Mouse (Mus musculus) liver, embryonic 11.5 days (tissue): Measurements from ENCODE around the gene Slc4a8. TPM values are rescaled to one million over a fixed set of nuclear protein-coding genes. Genes with fewer than 3 reads are reported as not detected.
"Not testable (repeated sequence)": the region's sequence is repeated elsewhere in the genome, so short reads cannot be mapped to it uniquely, and the experiment has no call there.

Experiments
- ATAC-seq: fragments of 200-750 bp; cut with Nextera tagmentation; replicated peaks from 2 replicates; pipeline ENCODE4 v1.8.0; 2017; ENCODE audit warnings: moderate number of reproducible peaks, mild to moderate bottlenecking, moderate TSS enrichment, moderate library complexity; ENCODE audit not compliant: low FRiP score
- DNase-seq: peaks from one replicate; pipeline ENCODE4 v3.0.0-alpha.2; 2017; ENCODE audit warnings: low spot score
- H3K27ac ChIP-seq: fragments of 300-500 bp; sonication (generic); 2 replicates; pipeline ENCODE4 v1.5.1; 2014; ENCODE audit warnings: mild to moderate bottlenecking, low read depth, low read length, control low read depth
- H3K27me3 ChIP-seq: fragments of 300-500 bp; sonication (generic); replicated peaks from 2 replicates; pipeline ENCODE4 v1.6.1; 2014; ENCODE audit warnings: low read length, mixed read lengths; ENCODE audit not compliant: control insufficient read depth, insufficient read depth
- H3K36me3 ChIP-seq: fragments of 300-500 bp; sonication (generic); 2 replicates; pipeline ENCODE4 v1.6.1; 2014; ENCODE audit warnings: mild to moderate bottlenecking, low read length, moderate library complexity, mixed read lengths; ENCODE audit not compliant: control insufficient read depth, insufficient read depth
- H3K4me1 ChIP-seq: fragments of 300-500 bp; sonication (generic); replicated peaks from 2 replicates; pipeline ENCODE4 v1.6.1; 2014; ENCODE audit warnings: low read length, mixed read lengths; ENCODE audit not compliant: control insufficient read depth, insufficient read depth
- H3K4me2 ChIP-seq: fragments of 300-500 bp; sonication (generic); 2 replicates; pipeline ENCODE4 v1.6.1; 2014; ENCODE audit warnings: mild to moderate bottlenecking, control low read depth, moderate library complexity
- H3K4me3 ChIP-seq: fragments of 300-500 bp; sonication (generic); 2 replicates; pipeline ENCODE4 v1.5.1; 2014; ENCODE audit warnings: low read depth, low read length, control low read depth
- H3K9ac ChIP-seq: fragments of 300-500 bp; sonication (generic); 2 replicates; pipeline ENCODE4 v1.6.1; 2014; ENCODE audit warnings: low read depth, low read length, control low read depth
- H3K9me3 ChIP-seq: fragments of 300-500 bp; sonication (generic); 2 replicates; pipeline ENCODE4 v1.6.1; 2016; ENCODE audit warnings: low read length, inconsistent platforms, mixed read lengths; ENCODE audit not compliant: control insufficient read depth
- WGBS: fragments of 180-500 bp; shearing (Covaris S2); extraction: QIAGEN DNeasy Blood & Tissue Kit; methylation state at CpG from one replicate; pipeline ENCODE4 v1.1.7; 2014; 5-methylcytosine and 5-hydroxymethylcytosine counted together
- polyA plus RNA-seq: library from polyadenylated mRNA; unstranded; fragments of >200 nt; fragmentation: Nextera tagmentation; extraction: Ambion mirVana; gene quantifications from 2 replicates; pipeline ENCODE4 v1.2.1, GENCODE M21; 2014

Gene Slc4a8
- polyA plus RNA-seq, 1 experiment from 2014 or later, result 1.5 TPM

DNA sequence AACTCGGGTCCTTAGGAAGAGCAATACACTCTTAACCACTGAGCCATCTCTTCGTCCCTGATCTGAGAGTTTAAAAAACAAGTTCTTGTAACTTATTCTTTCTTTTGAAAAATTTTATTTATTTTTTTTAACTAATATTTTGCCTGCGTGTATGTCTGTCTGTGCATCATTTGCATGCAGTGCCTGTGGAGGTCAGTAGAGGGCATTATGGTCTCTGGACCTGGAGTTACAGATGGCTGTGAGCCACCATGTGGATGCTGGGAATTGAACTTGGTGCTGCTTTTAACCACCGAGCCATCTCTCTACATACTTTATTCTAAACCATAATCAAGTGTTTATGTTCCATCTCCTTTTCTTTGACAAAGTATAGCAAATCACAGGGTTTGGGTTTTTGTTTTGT lies 11.1 kb downstream of the Slc4a8 start:
- Histone ChIP-seq H3K27me3 (peaks cover 17% of the 10 kb centered on the region), H3K4me3 (no peak overlapping the region), H3K9ac (no peak overlapping the region), H3K9me3 (no peaks in the 10 kb centered on the region; the same call in 1 of the 2 replicates), H3K4me2 (no peak overlapping the region), H3K27ac (no peak overlapping the region), H3K36me3 (no peaks in the 10 kb centered on the region), H3K4me1 (no peaks in the 10 kb centered on the region)
- WGBS, result 78% methylated on average over 4 of the region's 4 CpGs
- ATAC-seq (no peak), DNase-seq (no peak)

DNA sequence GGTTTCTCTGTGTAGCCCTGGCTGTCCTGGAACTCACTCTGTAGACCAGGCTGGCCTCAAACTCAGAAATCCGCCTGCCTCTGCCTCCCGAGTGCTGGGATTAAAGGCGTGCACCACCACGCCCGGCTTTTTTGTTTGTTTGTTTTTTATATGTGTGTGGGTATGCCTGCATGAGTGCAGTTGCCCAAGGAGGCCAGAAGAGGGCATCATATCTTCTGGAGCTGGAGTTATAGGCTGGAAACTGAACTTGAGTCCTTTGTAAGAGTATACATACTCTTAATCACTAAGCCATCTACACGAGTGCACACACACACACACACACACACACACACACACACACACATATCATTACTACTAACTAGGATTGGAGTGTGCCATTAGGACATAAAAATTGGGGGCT lies 12.3 kb downstream of the Slc4a8 start:
- peaks cover 14% of the 10 kb centered on the region for H3K27me3 ChIP-seq
- not testable (repeated sequence) for H3K36me3 ChIP-seq, ATAC-seq, H3K4me2 ChIP-seq, H3K9ac ChIP-seq, DNase-seq, H3K9me3 ChIP-seq, H3K4me1 ChIP-seq, H3K27ac ChIP-seq, H3K4me3 ChIP-seq
- WGBS, result 93% methylated on average over 6 of the region's 6 CpGs

DNA sequence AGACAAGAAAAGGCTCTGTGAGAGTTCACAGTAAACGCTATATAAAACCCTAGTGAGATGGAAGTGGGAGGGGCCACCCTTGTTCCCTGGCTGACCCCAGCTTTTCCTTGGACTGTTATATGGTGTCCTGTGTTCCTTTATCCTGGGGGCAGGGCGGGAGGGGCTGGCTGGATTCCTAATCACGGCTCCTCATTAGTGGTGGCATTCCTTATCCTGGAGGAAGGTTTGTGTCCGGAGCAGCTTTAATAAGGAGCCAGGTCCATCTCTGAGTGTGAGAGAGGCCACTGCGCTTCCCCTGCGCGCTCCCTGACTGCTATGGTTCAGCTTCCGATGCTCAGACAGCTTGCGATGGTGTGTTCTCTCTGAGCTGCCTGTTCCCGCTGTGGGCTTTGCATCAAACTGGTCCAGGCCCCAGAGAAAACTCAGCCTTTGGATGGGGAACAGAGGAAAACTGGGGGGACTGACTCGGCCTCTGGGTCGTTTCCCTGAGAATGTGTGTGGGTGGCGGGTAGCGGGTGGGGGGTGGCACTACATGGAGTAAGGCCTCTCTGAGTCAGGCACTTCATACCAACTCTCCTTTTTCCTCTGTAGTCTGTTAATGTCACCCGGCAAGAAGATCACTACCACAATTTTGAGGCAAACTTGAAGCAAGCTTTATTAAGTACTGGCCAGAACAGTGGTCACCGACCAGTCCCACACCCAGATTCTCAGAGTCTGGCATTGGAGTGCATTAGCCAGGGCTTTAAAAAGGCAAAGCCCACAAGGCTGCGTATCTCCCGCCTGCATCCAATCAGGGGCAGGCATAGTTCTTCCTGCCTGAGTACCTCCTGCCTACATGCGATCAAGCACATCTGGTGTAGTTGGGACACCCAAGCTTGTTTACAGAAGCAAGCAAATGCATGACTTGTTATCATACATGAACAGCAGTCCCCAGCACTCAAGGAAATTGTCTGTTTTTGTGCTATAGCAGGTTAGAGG lies 13.9 kb downstream of the Slc4a8 start:
- 52% methylated on average over 19 of the region's 19 CpGs for WGBS
- no peak for DNase-seq

DNA sequence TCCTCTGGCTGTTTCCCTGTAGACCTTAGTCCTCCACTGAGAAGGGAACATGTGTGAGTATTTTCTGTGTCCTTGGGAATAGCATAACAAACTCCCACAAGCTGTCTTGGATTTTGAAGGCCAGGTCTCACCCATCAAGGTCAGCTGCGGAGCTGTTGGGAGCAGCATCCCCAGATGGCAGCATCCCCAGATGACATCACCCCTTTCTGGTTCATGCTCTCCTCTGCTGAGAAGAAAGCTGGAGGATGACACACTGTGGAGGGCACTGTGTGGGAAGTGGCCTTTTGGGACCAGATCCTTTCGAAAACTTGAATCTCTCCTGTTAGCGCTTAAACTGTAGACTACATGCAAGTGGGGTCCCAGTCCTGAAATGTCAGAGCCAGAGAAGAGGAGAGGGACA lies 14.9 kb downstream of the Slc4a8 start:
- H3K4me1 ChIP-seq, result no peaks in the 10 kb centered on the region
- H3K27me3 ChIP-seq, result peaks cover 14% of the 10 kb centered on the region; the same call in 1 of the 2 replicates
- H3K36me3 ChIP-seq, result no peaks in the 10 kb centered on the region
- H3K9me3 ChIP-seq, result no peaks in the 10 kb centered on the region; the same call in 1 of the 2 replicates
- H3K4me3 ChIP-seq, result no peak overlapping the region
- H3K27ac ChIP-seq, result no peak overlapping the region
- no peak for ATAC-seq
- H3K9ac ChIP-seq, result no peak overlapping the region
- no peak overlapping the region for H3K4me2 ChIP-seq
- DNase-seq, result no peak
- WGBS, result 90% methylated on average over 3 of the region's 3 CpGs

More for the DNA sequence above, 13.9 kb downstream of the Slc4a8 start:
- Histone ChIP-seq H3K36me3 (no peaks in the 10 kb centered on the region), H3K9ac (no peak overlapping the region), H3K4me2 (no peak overlapping the region), H3K4me1 (no peaks in the 10 kb centered on the region), H3K27me3 (peaks cover 14% of the 10 kb centered on the region; the same call in 1 of the 2 replicates), H3K9me3 (no peaks in the 10 kb centered on the region; the same call in 1 of the 2 replicates), H3K4me3 (no peak overlapping the region), H3K27ac (no peak overlapping the region)
- no peak for ATAC-seq

DNA sequence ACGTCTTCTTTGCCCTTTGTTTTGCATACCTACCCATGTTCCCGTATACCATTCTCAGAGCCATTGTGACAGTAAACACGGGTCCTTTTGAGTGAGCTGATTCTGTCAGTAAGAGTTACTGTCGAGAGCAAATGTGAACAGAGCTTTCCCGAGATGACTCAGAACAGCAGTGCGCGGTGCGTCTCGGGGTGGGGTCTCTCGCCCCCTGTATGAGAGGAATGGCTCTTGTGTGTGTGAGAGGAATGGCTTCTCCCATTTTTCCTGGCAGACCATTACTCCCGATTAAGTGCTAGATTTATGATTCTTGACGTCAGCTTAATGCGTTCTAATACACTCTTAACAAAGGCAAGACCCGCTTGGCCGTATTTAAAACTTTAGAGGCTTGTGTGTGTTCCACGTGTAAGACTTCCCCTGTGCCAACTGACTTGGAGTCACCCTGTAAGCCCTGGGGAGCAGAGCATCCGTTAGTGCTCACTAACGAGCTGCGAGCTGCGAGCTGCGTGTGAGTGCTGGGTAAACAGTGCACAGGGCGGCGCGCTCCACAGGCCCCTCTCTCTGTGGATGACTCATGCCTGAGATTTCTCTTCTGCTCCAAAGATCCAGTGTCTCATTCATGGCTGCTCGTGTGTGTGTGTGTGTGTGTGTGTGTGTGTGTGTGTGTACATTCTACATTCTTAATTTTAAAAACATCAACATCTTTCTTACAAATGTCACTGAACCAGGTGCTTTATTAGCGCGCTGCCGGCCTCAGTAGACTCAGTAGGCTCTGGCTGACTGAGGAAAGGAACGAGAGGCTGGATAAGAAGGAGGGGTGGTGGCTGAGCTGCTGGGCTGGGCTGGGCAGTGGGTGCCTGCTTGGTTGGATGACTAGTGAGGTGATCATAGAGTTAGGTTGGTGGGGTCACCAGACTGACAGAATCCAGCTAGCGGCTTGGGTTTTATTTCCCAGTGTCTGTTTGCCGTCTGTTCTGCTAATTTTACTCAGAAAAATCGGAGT lies 15.8 kb downstream of the Slc4a8 start:
- no peak overlapping the region for H3K4me2 ChIP-seq
- H3K27me3 ChIP-seq, result peaks cover 14% of the 10 kb centered on the region; the same call in 1 of the 2 replicates
- DNase-seq (no peak), ATAC-seq (no peak)
- H3K36me3 ChIP-seq, result no peaks in the 10 kb centered on the region
- no peak overlapping the region for H3K27ac ChIP-seq
- no peaks in the 10 kb centered on the region for H3K9me3 ChIP-seq
- no peaks in the 10 kb centered on the region for H3K4me1 ChIP-seq
- WGBS, result 64% methylated on average over 32 of the region's 32 CpGs
- no peak overlapping the region for H3K9ac ChIP-seq
- H3K4me3 ChIP-seq, result no peak overlapping the region

DNA sequence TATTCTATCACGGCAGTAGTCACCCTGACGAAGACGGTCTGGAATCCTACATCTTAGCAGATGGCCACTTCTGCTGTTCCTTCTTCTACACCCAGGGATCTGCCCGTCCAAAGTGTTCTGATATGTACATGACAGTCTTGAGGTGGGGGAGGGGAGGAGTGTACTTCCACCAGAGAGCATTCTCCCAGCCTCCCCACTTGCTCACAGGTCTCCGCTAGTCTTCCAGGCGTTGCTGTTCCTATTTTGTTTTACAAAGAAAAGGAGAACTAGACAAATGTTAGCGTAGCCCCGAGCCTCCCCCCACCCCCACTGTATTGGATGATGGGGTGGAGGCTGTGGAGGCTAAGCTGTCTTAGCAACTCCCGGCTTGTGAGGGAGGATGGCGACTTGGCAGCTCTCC lies 18.3 kb downstream of the Slc4a8 start:
- no peaks in the 10 kb centered on the region for H3K4me1 ChIP-seq
- no peaks in the 10 kb centered on the region for H3K9me3 ChIP-seq
- ATAC-seq (no peak), DNase-seq (no peak)
- peaks cover 14% of the 10 kb centered on the region; the same call in 1 of the 2 replicates for H3K27me3 ChIP-seq
- H3K36me3 ChIP-seq, result no peaks in the 10 kb centered on the region
- no peak overlapping the region for H3K4me2 ChIP-seq
- H3K9ac ChIP-seq, result no peak overlapping the region
- H3K27ac ChIP-seq, result no peak overlapping the region
- no peak overlapping the region for H3K4me3 ChIP-seq
- 44% methylated on average over 10 of the region's 10 CpGs for WGBS

DNA sequence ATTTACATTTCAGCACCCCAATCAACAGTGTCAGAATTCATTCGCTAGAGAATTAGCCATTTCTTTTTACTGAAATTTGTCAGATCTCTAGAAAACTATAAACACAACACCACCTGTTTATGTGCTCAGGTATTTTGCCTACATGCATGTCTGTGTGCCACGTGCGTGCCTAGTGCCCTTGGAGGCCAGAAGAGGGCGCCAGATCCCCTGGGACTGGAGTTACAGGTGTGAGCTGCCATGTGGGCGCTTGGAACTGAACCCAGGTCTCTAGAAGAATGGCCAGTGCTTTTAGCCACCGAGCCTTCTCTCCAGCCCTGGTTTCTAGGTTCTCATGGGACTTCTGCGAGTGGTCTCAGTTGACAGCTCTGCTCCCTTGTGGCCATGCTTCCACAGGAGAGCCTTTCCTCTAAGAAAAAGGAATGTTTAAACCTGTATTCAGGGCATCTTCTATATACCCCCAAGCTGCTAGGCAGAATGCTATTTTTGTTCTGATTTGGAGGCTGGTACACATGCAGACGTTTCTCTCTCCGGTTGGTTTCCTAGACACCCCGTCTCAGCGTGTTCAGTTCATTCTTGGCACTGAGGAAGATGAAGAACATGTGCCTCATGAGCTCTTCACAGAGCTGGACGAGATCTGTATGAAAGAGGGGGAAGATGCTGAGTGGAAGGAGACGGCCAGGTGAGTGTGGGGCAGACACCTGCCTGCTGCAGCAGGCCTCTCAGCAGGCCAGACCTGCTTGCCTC lies 21.9 kb downstream of the Slc4a8 start:
- Histone ChIP-seq H3K9ac (no peak overlapping the region), H3K4me3 (no peak overlapping the region), H3K27ac (no peak overlapping the region), H3K36me3 (no peaks in the 10 kb centered on the region), H3K4me2 (no peak overlapping the region), H3K27me3 (no peaks in the 10 kb centered on the region), H3K9me3 (no peaks in the 10 kb centered on the region), H3K4me1 (no peaks in the 10 kb centered on the region)
- ATAC-seq, result no peak
- DNase-seq, result no peak
- 85% methylated on average over 13 of the region's 13 CpGs for WGBS

DNA sequence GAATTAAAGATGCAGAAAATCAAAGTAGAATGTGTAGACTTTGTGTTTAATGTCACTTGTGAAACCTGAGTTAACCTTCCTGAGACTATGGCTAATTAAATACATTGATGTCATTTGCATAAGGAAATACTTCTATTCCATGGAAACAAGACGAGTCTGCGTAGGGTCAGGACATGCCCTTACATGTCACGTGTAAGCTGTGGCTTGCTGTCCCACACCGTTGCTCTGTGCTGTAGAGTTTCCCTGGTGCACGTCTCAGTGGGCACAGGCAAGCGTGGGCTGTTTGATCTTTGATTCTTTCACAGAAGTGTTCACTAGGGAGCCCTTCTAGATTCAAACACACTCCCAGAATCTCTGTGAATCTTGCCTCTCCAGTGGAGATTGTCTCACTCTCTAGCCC lies 28.7 kb downstream of the Slc4a8 start:
- Histone ChIP-seq H3K27me3 (no peaks in the 10 kb centered on the region), H3K4me1 (no peaks in the 10 kb centered on the region)

More for the DNA sequence above, 28.7 kb downstream of the Slc4a8 start:
- H3K4me2 ChIP-seq, result no peak overlapping the region
- no peak overlapping the region for H3K4me3 ChIP-seq
- H3K9me3 ChIP-seq, result no peaks in the 10 kb centered on the region
- no peak overlapping the region for H3K27ac ChIP-seq
- no peak overlapping the region for H3K9ac ChIP-seq
- ATAC-seq (no peak), DNase-seq (no peak)
- WGBS, result 81% methylated on average over 6 of the region's 6 CpGs
- no peaks in the 10 kb centered on the region for H3K36me3 ChIP-seq
